Mouse (Mus musculus) adipocyte (in vitro differentiated cells): ENCODE data around the gene Ino80.
"Not testable (repeated sequence)": the region's sequence is repeated elsewhere in the genome, so short reads cannot be mapped to it uniquely, and the experiment has no call there.

ENCODE experiments used
- DNase-seq: peaks from one replicate; pipeline ENCODE4 v3.0.0-alpha.2; 2016; ENCODE audit warnings: low spot score

The Ino80 gene

GRCm38 (mm10) chr2:119477571-119478396, at the start of gene Ino80:
Gene Ino80 (minus strand): TSS chr2:119477687.
- DNase-seq = peak; percentile 100

DNA sequence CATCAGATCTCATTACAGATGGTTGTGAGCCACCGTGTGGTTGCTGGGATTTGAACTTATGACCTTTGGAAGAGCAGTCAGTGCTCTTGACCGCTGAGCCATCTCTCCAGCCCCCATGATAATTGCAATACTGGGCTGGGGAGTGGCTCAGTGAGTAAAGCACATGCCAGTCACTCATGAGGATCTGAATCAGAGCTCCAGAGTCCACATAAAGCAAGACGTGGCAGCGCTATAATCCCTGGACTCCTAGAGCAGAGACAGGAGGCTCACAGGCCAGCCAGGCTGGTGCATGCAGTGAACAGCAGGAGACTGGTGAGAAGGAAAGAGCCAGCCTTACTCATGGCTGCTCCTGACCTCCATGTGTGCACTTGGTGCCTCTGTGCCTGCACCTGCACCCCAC, 47.9 kb upstream of the Ino80 start:
- no peak for DNase-seq

DNA sequence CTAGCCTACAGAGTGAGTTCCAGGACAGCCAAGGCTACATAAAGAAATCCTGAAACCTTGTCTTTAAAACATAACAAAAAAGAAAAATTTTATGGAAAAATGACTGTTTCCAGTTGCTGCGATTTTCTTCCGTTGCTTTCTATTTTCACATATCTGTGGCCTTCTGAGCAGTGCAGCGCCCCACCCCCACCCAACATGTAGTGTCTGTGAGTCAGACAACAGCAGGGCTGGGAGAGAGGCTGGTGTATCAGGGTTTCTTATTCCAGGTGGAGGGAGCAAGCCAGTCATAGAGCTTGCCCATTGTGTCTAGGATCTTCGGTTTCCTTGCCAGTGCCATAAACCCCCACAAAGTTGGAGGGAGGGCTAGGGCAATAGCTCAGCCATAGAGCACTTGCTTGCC, 46.3 kb upstream of the Ino80 start:
- DNase-seq = no peak

DNA sequence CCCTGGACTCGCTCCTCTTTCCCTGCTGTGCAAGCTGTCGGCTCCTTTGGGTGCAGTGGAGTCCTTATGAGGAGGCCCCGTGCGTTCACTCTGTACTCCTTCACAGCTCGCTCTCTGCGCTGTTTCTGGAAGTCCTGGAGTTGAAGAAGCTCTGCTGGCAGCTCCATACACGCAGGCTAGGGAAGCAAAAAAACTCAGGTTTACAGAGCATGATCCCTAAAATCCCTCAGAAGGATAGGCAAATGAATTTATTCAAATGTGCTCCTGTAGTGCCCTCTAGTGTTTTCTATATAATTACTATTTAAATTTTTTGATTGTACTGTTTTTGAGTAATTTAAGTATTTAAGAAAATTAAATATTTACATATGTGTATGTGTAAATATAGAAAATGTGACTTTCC, 43.1 kb upstream of the Ino80 start:
- peak; percentile 26 for DNase-seq

GRCm38 (mm10) chr2:119516811-119517210, 39.3 kb upstream of the Ino80 start:
- no peak for DNase-seq

DNA sequence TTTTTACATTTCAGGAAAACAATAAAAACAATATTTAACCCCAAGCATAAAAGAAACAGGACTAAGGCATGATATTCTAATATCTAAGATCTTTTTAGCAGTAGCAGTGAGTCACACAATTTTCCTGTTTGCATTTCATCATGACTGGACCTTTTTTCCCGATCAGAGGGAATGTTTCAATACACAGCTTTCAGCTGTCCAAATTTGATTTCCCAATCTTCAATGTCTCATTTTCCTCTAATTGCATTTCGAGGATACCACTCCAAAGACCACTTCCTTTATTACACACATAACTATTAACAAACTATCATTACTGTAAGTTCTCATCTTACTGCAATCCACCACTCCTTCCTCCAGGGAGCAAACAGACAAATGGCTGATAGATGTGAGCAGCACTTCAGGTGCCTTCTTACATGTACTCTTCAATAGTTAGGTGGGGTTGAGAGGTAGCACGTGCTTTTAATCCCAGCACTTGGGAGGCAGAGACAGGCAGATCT, 36.6 kb upstream of the Ino80 start:
- no peak for DNase-seq

DNA sequence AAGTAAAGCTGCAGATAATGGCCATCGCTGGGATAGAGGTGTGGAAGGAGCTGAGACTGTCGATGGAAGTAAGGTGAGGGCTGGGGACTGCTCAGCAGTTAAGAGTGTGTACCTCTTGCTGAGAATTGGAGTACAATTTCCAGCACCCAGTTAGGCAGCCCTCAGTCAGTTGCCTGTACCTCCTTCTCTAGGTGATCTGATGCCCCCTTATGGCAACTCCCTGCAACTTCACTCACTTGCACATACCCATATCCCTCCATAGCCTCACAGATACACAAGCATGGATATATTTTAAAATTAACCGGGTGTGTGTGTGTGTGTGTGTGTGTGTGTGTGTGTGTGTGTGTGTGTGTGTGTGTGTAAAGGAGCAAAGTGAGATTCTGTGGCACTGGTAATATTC, 34.8 kb upstream of the Ino80 start:
- DNase-seq = no peak

DNA sequence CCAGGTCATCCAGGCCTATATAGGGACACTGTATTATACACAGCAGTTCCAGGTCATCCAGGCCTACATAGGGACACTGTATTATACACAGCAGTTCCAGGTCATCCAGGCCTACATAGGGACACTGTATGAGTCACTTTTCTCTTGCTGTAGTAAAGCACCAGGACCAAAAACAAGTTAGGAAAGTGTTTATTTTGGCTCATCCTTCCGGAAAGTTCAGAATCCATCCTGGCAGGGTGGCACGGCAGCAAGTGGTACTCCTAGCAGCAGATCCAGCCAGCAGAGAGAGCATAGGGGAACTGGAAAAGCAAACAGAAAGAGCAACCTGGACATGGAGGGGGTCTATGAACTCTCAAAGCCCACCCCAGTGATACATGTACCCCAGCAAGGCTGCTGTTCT, 33.4 kb upstream of the Ino80 start:
- peak; percentile 51 for DNase-seq

DNA sequence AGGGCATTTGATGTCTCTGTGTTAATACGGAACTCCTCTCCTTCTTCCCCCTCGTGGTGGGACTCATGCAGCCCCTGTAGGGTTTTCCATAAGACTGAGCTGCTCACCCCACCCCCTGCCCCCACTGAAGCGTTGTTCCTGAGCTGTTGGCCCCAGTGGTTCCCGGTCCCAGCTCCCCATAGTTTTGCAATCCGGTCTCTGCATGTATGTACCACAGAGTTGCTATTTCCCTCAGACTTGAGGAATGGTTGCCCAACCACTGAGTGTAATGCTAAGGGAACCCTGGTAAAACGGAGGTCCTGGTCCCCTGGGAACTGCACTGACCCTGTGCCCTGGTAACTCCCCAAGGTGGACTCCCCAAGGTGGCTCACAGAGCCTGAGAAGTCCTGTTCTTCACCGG, 31.0 kb upstream of the Ino80 start:
- DNase-seq = not testable (repeated sequence)

- peak; percentile 23 for DNase-seq
These were observed 29.6 kb upstream of the Ino80 start for GRCm38 (mm10) chr2:119507108-119507507.

- no peak for DNase-seq
These were observed 23.6 kb upstream of the Ino80 start for GRCm38 (mm10) chr2:119500965-119501652.

GRCm38 (mm10) chr2:119498859-119499258, 21.4 kb upstream of the Ino80 start:
- no peak for DNase-seq

DNA sequence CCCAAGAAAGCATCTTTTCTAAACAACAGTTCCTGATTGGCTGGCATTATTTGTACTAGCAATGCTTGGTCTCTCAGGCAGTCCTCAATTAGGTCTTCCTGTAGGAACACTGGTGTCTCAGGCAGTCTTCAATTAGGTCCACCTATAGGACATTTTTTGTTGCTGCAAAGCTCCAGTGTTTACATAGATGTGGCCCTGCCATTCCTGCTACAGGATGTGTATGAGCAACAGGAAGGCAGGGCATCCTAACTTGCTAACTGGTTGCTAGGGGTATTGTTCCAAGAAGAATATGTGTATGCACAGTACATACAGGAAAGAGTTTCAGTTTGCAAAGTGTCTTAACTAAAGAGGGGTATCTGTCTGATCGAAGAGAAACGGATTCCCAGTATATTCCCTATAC, 18.6 kb upstream of the Ino80 start:
- DNase-seq = no peak

DNA sequence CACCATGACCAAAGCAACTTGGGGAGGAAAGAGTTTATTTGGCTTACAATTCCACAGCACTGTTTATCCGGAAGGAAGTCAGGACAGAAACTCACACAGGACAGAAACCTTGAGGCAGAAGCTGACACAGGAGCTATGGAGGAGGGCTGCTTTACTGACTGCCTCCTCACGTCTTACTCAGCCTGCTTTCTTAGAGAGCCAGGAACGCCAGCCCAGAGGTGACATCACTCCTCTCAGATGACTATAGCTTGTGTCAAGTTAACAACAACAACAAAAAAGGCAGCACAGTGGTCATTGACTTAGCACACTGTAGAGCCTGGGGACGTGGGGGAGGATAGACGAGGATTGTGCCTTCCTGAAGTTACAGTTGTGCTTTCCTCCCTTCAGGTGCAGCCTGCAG, 14.5 kb upstream of the Ino80 start:
- DNase-seq = peak; percentile 37

DNA sequence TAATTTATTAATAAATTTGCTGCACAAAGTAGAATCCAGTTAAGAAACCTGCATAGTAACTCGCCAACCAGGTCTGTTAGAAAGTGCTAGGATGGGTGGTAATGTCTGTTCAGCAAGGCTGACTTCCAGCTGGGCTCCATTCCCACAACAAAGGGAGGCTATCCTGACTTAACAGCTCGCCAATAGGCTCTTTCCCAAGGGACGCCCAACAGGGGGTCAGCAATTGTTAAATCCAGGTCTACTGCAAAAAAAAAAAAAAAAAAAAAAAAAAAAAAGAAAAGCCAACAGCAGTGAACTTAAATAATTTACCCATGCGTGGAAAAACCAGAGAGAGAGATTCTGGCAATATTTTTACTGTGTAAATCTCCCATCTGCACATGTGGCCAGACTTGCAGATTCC, 9.0 kb upstream of the Ino80 start:
- no peak for DNase-seq

GRCm38 (mm10) chr2:119482307-119482706, 4.8 kb upstream of the Ino80 start:
- no peak for DNase-seq

DNA sequence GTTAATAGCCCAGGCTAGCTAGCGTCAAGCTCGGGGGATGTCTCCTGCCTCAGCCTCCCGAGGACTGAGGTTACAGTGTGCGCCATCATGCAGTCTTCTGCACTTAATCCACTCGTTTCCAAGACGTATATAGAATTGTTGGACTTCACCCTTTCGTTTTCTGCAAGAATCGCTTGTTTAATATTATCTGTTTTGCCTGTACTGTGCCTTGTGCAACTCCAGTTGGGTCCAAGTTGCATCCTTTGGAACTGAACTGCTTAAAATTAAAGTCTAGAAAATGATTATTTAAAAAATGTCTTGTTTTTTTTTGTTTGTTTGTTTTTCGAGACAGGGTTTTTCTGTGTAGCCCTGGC, 886 bp upstream of the Ino80 start:
- DNase-seq = no peak

DNA sequence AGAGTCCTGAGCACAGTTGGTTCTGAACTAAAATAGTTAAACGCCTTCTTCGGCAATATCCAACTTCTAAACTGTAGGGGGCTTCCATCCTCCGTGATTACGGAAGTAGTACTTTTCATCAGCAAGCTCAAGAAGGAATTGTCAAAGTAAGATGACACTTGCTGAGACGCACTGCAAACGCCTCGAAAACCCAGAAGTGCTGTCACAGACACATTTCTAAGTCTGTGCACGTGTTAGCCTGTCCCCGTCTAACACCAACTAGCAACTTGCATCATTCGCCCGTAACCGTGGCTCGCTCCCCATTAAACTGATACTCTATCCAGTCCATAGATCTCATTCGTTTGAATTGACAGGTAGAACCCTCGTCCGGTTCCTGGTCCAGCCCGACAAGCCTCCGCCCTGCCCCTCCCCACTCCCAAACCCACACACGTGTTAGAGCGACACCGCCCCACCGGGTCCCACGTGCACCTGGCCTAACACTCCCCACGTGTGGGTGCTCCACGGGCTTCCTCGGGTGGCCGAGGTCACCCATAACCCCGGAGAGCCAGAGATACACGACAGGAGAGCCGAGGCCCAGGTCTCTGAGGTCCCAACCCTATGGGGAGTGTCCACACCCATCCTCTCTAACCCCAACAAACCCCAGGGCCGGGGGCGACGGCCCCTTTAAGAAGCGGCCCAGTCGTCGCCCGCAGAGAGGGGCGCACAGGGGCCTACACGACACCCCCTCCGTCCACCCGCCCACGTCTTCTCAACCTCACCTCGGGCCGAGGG, 681 bp downstream of the Ino80 start:
- DNase-seq = peak; percentile 80

GRCm38 (mm10) chr2:119476166-119476565, 1.3 kb downstream of the Ino80 start:
- no peak for DNase-seq

DNA sequence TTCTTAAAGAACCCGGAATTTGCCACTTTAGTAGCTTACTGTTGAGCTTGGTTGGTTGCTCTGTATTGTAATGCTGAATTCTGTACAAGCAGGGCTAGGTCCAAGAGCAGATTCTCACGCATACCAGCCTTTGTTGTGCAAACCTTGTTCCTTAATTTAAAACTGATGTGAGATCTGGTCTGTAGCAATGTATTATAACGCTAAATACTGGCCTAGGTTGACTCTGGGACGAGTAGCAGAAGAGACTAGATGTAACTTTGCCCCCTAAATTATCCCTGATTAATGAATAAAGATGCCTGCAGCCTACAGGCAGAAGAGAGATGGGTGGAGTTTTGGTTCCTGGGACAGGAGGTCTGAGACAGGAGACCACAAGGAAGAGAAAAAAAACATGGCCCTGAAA, 13.5 kb downstream of the Ino80 start:
- DNase-seq = no peak

DNA sequence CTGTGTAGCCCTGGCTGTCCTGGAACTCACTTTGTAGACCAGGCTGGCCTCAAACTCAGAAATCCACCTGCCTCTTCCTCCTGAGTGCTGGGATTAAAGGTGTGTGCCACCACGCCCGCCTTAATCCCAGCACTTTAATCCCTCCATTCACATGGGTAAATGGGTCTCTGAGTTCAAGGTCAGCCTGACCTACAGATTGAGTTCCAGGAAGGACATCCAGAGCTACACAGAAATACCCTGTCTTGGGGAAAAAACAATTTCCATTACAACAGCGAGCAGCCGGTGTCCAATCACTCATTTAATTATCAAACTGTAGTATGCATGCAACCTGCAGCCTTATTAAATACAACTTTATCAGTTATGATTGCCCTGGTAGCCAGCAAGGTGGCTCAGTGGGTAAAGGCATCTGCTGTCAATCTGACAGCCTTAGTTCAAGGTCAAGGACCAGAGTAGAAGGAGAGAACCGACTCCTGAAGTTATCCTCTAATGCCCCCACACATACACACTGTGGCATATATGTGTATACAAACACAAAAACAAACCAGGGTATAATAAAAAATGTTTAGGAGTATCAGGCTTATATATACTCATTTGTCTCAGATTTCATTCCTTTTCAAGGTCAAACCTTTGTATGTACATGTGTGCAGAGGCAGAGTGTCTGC, 14.2 kb downstream of the Ino80 start:
- no peak for DNase-seq

DNA sequence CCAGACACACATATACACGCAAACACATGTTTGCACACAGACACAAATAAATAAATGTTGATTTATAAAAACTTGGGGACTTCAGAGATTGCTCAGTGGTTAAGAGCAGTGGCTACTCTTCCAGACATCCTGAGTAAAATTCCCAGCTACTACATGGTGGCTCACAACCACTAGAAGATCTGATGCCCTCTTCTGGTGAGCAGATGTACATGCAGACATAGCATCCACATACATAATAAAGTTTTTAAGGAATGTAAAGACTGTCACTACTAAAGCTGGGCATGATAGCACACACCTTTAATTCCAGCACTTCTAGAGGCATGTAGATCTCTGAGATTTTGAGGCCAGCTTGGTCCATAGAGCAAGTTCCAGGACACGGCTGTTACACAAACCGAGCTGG, 16.5 kb downstream of the Ino80 start:
- DNase-seq = no peak
